Mouse (Mus musculus) heart, adult 10 weeks (tissue): ENCODE measurements around the gene Krt25. TPM values are rescaled to one million over a fixed set of nuclear protein-coding genes. Genes with fewer than 3 reads are reported as not detected.

Experiments used
- polyA plus RNA-seq: library from polyadenylated mRNA; stranded (reverse); fragments of 350-450 nt; fragmentation: Illumina TruSeq; extraction: RNeasy Lipid Tissue Mini Kit (QIAGEN cat#74804); gene quantifications from one replicate; pipeline ENCODE4 v1.2.3, GENCODE M21; 2014; ENCODE audit warnings: low read depth, low replicate concordance

Gene Krt25
- polyA plus RNA-seq, result not detected

DNA sequence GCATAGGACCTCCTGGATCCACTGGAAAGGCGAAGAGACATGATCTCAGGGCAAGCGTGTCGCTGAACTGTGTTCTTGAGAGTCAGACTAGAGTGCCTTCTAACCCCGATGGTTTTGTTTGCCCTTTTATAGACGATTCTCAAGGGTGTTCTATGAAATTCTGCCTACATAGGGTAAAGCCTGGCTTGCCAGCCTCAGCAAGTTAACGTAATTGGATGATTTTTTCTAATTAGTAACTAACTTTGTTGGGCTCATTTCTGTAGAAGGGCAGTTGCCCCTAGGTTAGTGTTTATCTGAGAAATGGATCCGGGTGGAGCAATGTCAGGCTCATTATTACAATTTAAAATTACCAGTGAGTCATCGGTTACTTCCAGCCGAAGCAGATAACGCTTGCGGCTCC is at the start of gene Krt25:
Krt25 (minus strand) TSS at position 101 of the 400 bp plus-strand sequence.

DNA sequence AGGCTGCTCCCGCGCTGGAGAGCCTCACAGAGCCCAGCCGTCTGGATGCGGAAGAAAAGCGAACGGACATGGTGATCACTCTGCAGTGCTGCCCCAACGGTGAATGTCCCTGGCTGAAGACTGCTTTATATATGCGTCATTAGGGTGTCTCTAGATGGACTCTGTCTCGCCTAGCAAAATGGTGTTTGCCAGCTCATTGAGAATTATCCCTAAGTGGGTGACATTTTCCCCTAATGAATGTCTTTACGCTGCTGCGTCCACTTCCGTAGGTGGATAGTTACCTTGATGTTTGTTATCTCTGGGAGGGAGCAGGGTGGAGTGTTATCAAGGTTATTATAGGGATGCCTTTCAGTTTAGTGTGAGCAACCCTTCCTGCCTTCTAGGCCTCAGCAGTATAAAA is 28.3 kb upstream of the Krt25 start, which contains the start of gene Krt27:
Krt27 (minus strand) TSS at position 101 of the 400 bp plus-strand sequence.

DNA sequence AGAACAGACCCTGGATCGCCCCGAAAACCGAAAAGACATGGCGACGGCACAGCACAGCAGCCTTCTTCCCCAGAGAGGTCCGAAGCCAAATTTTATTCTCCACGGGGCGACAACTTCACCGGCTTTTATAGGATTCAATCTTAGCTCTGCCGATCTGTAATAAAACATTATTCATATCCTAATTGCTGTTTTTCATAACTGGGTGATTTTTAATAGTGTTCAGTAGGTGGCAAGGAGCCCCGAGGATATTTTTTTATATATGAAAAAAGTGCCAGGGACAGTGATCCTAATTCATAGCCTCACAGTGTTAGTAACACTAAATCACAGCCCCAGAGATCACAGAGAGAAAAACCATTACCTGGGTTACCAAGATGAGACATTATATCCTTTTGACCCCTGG is 15.1 kb upstream of the Krt25 start, which contains the start of gene Krt26:
Krt26 (minus strand) TSS at position 101 of the 400 bp plus-strand sequence.

DNA sequence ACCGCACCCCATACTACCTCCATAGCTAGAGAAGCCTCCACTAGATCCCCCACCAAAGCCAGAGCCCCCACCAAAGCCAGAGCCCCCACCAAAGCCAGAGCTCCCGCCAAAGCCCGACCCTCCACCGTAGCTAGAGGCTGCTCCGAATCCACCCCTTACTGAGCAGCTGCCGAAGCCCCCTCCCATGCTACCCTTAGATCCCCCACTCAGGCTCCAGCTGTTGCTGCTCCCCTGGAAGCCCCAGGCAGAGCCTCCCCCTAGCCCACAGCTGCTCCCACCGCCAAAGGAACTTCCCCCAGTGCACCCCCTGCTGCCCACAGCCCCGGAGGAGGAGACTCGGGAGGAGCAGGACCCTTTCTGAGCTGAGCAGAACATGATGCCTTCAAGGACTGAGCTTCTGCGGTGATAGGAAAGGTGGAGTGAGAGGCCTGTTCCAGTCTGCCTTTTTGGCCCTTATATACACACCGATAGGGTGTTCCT is 37.9 kb downstream of the Krt25 start, which contains the start of gene Krt24:
Krt24 (minus strand) TSS at position 430 of the 480 bp plus-strand sequence.

Other genes with a start within 250 kb of the Krt25 start
- gene Tns4, start 233.6 kb downstream of the Krt25 start, polyA plus RNA-seq, result 0.42 TPM
- gene Ccr7, start 167.9 kb downstream of the Krt25 start, polyA plus RNA-seq, result 0.52 TPM
- gene Smarce1, start 91.9 kb downstream of the Krt25 start, polyA plus RNA-seq, result 75.9 TPM
- gene Krt222, start 78.9 kb downstream of the Krt25 start, polyA plus RNA-seq, result 20.8 TPM
- not detected for gene Krt24, start 37.7 kb downstream of the Krt25 start, polyA plus RNA-seq
- not detected for gene Krt26, start 15.0 kb upstream of the Krt25 start, polyA plus RNA-seq
- gene Krt27, start 28.2 kb upstream of the Krt25 start, polyA plus RNA-seq, result not detected
- not detected for gene Krt28, start 52.0 kb upstream of the Krt25 start, polyA plus RNA-seq
- 4.5 TPM for gene Krt10, start 66.4 kb upstream of the Krt25 start, polyA plus RNA-seq
- not detected for gene Krt12, start 99.3 kb upstream of the Krt25 start, polyA plus RNA-seq
- gene Krt20, start 115.2 kb upstream of the Krt25 start, polyA plus RNA-seq, result 0.31 TPM
- gene Krt23, start 170.2 kb upstream of the Krt25 start, polyA plus RNA-seq, result not detected
- not detected for gene Krt39, start 198.4 kb upstream of the Krt25 start, polyA plus RNA-seq
- gene Krt40, start 220.2 kb upstream of the Krt25 start, polyA plus RNA-seq, result not detected
- not detected for gene Krtap3-3, start 227.9 kb upstream of the Krt25 start, polyA plus RNA-seq
- not detected for gene Krtap3-2, start 233.9 kb upstream of the Krt25 start, polyA plus RNA-seq
- not detected for gene Gm11939, start 236.5 kb upstream of the Krt25 start, polyA plus RNA-seq
- gene Krtap3-1, start 243.7 kb upstream of the Krt25 start, polyA plus RNA-seq, result not detected